Mouse (Mus musculus) liver, adult 2 months (tissue): ENCODE data around the gene Elmsan1.

ENCODE experiments used
- CTCF ChIP-seq: fragments of 200-500 bp; IDR thresholded peaks from 2 replicates; pipeline ENCODE4 v1.5.1; 2011; ENCODE audit warnings: low read depth, low read length, control low read depth
- POLR2A ChIP-seq: fragments of 200-500 bp; IDR thresholded peaks from 2 replicates; pipeline ENCODE4 v1.6.1; 2011; ENCODE audit warnings: low read length, control low read depth; ENCODE audit not compliant: insufficient read depth; ENCODE audit errors: extremely low read depth

DNA sequence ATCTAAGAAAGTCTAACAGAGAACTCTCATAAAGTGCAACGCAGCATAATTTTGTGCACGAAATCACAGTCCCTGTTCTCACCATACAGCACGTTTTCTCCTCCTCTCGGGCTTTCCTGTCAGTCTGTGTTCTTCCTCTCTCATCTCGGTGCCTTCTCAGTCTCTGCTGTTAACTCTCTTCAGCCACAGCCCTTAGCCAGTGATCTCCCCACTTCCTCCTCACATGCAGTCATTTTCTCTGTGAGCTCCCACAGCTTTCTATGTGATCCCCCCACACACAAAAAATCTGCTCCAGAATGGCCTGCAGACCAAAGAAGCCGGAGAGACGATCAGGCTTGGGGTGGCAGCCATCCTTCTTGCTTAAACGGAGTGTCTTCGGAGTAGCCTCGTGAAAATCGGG lies 9.6 kb downstream of the Elmsan1 start:
- TF ChIP-seq CTCF (no peak), POLR2A (no peak)
